Mouse (Mus musculus) lung, postnatal 0 days (tissue): ENCODE data around the gene 2310057M21Rik. TPM values are rescaled to one million over a fixed set of nuclear protein-coding genes. Genes with fewer than 3 reads are reported as not detected.
"Not testable (repeated sequence)": the region's sequence is repeated elsewhere in the genome, so short reads cannot be mapped to it uniquely, and the experiment has no call there.

Source experiments
- ATAC-seq: fragments of 200-750 bp; cut with Nextera tagmentation; 2 replicates; pipeline ENCODE4 v1.8.0; 2017; ENCODE audit warnings: moderate library complexity
- DNase-seq: peaks from one replicate; pipeline ENCODE4 v3.0.0-alpha.2; 2016; ENCODE audit warnings: low spot score
- H3K27ac ChIP-seq: fragments of 300-500 bp; sonication (generic); 2 replicates; pipeline ENCODE4 v1.5.1; 2014; ENCODE audit warnings: antibody characterized with exemption, mild to moderate bottlenecking, low read length, mixed read lengths
- H3K27me3 ChIP-seq: fragments of 300-500 bp; sonication (generic); replicated peaks from 2 replicates; pipeline ENCODE4 v1.6.1; 2014; ENCODE audit warnings: low read length, mixed read lengths; ENCODE audit not compliant: insufficient read depth
- H3K36me3 ChIP-seq: fragments of 300-500 bp; sonication (generic); 2 replicates; pipeline ENCODE4 v1.6.1; 2014; ENCODE audit warnings: low read length, mixed read lengths; ENCODE audit not compliant: insufficient read depth
- H3K4me1 ChIP-seq: fragments of 300-500 bp; sonication (generic); 2 replicates; pipeline ENCODE4 v1.6.1; 2014; ENCODE audit warnings: antibody characterized with exemption, low read depth, low read length, mixed read lengths; ENCODE audit not compliant: insufficient read depth
- H3K4me2 ChIP-seq: fragments of 300-500 bp; sonication (generic); replicated peaks from 2 replicates; pipeline ENCODE4 v1.6.1; 2014; ENCODE audit warnings: low read depth, mild to moderate bottlenecking, low read length, moderate library complexity, mixed read lengths
- H3K4me3 ChIP-seq: fragments of 300-500 bp; sonication (generic); 2 replicates; pipeline ENCODE4 v1.5.1; 2014; ENCODE audit warnings: low read depth, low read length
- H3K9ac ChIP-seq: fragments of 300-500 bp; sonication (generic); replicated peaks from 2 replicates; pipeline ENCODE4 v1.6.1; 2014; ENCODE audit warnings: low read depth, mild to moderate bottlenecking
- H3K9me3 ChIP-seq: fragments of 300-500 bp; sonication (generic); 2 replicates; pipeline ENCODE4 v1.6.1; 2016; ENCODE audit warnings: low read length, mixed read lengths
- CTCF ChIP-seq: IDR thresholded peaks from 2 replicates; pipeline ENCODE4 v1.5.1; 2016; ENCODE audit warnings: antibody characterized with exemption, mild to moderate bottlenecking
- EP300 ChIP-seq: IDR thresholded peaks from 2 replicates; pipeline ENCODE4 v1.6.1; 2016; ENCODE audit warnings: antibody characterized with exemption, mild to moderate bottlenecking, control low read depth
- WGBS: fragments of 180-500 bp; shearing (Covaris S2); extraction: QIAGEN DNeasy Blood & Tissue Kit; methylation state at CpG from one replicate; pipeline ENCODE4 v1.1.7; 2014; 5-methylcytosine and 5-hydroxymethylcytosine counted together
- polyA plus RNA-seq: library from polyadenylated mRNA; unstranded; fragments of >200 nt; fragmentation: Nextera tagmentation; extraction: Ambion mirVana; gene quantifications from 2 replicates; pipeline ENCODE4 v1.2.1, GENCODE M21; 2015

2310057M21Rik gene
- polyA plus RNA-seq, 1 experiment from 2014 or later: 12.5 TPM

DNA sequence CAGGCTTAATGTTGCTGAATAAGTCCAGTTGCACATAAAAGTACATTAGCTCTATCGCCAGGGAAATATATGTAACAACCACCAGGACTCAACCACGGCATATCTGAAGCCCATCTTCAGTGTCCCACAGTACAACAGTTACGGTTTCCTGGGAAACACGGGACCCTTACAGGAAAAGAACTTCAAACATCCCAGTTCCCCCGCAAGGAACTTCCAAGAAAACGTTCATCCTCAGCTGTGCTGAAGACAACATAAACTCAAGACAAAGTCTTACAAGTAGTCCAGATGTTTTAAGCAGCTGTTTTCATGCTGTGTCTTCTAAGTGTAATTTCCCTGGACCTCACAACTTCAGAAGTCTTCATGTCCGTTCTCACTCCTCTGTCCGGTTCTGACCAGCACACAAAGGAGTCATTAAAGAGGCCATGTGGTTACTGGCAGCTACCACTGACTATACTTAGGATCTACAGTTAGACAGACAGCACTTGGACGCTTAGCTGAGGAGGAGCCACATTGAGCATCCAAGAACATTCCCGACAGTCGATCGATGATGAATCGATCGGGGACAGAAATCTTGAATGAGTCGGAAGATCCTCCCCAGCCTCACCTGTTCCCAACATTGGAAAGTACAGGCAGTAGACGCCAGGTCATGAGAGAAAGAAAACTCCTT lies 46.9 kb upstream of the 2310057M21Rik start:
- no peak for ATAC-seq
- WGBS: 3% methylated on average over 16 of the region's 16 CpGs
- no peaks in the 10 kb centered on the region for H3K9me3 ChIP-seq
- H3K9ac ChIP-seq: peak overlapping the region; percentile 97
- peak; percentile 64 for DNase-seq
- peak overlapping the region; percentile 75 for H3K4me2 ChIP-seq
- no peak for TF ChIP-seq CTCF
- TF ChIP-seq EP300: no peak
- H3K4me3 ChIP-seq: peak overlapping the region; percentile 93
- H3K27me3 ChIP-seq: no peaks in the 10 kb centered on the region
- H3K27ac ChIP-seq: peak overlapping the region; percentile 87
- H3K36me3 ChIP-seq: no peaks in the 10 kb centered on the region
- H3K4me1 ChIP-seq: peaks cover 14% of the 10 kb centered on the region; the same call in 1 of the 2 replicates

DNA sequence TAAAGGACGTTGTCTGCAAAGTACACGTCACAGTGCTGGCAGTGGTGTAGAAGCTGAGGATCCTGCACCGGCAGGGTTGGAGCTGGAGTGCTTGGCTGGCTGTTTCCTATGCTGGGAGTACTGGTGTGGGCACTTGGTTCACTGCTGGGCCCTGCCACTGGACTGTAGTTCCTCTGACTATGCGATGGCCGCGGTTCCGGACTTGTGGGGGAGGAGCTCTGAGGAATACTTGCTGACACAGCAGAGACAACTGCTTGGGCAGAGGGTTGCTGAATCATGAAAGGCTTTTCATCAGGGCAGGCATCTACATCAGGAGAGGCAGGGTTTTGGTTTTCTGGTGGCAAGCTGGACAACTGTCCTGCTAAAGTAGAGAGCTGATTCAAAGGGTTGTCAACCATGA lies 29.2 kb upstream of the 2310057M21Rik start:
- H3K9me3 ChIP-seq, H3K4me3 ChIP-seq, H3K4me2 ChIP-seq, H3K4me1 ChIP-seq, DNase-seq, H3K9ac ChIP-seq, H3K27ac ChIP-seq, H3K36me3 ChIP-seq, H3K27me3 ChIP-seq, ATAC-seq: not testable (repeated sequence)
- 92% methylated on average over 6 of the region's 7 CpGs for whole genome bisulfite sequencing

DNA sequence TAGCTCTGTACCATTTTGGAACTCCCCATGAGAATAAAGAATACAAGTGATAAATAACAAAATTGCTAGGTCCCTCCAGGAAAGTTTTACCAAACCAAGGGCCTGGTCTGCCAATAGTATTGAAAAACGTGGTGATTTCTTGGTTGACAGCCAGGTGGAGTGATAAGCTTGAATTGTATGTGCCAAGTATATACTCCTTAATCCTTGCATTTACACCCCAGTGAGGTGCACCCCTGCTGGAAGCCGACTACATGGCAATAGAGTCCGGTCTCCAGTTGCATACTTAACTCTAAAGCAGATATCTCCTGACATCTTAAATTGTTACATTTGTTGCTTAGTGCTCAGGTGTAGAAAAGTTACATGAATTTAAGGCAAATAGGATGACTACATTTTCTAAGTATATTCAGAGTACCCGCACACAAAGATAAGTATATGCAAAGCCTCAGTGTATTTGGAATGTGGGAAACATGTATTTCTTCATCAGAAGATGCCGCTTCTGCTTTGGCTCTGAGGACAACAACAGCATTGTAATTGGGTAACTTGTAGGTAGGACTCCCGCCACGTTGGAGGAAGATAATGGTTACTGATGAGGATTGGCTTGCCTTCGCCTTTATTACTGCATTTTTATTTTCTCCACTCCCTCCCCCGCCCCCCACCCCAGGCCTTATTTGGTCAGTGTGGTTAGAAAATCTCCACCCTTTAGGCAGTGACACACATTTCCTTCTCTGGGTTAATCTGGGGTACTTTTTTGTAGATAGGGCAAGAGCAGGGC lies 9.5 kb upstream of the 2310057M21Rik start:
- Histone ChIP-seq H3K4me1 (0 out of 2 replicates have a peak, but pooled peaks cover 3% of the 10 kb centered on the region), H3K9me3 (no peaks in the 10 kb centered on the region), H3K36me3 (no peaks in the 10 kb centered on the region), H3K27me3 (no peaks in the 10 kb centered on the region), H3K9ac (no peak overlapping the region), H3K4me3 (peak overlapping the region; percentile 63; the same call in 1 of the 2 replicates), H3K4me2 (peak overlapping the region; percentile 79), H3K27ac (peak overlapping the region; percentile 91; the same call in 1 of the 2 replicates)
- TF ChIP-seq EP300 (no peak), CTCF (peak; percentile 26)
- DNase-seq: no peak
- ATAC-seq: no peak
- WGBS: 64% methylated on average over 9 of the region's 9 CpGs

DNA sequence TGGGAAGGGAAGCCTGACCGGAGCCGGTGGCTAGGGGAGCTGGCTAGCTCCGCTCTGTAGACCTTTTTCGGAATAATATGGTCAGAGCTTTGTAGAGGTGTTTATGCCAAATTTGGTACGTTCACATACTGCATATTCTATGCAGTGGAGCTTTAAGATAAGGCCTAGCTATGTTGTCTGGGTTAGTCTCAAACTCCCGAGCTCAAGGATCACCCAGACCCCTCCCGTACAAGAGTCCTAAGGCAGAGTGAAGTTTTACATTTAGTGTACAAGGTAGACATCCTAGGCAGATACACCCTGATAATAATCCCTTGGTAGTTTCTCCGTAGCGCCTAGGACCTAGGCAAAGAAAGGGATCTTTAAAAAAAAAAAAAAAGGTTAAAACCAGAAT lies 8.9 kb upstream of the 2310057M21Rik start:
- no peak for TF ChIP-seq EP300
- no peak for TF ChIP-seq CTCF
- no peak for ATAC-seq
- Histone ChIP-seq H3K4me1 (0 out of 2 replicates have a peak, but pooled peaks cover 3% of the 10 kb centered on the region), H3K4me3 (peak overlapping the region; percentile 63), H3K4me2 (peak overlapping the region; percentile 79), H3K9ac (peak overlapping the region; percentile 56), H3K27ac (peak overlapping the region; percentile 91), H3K27me3 (no peaks in the 10 kb centered on the region), H3K9me3 (no peaks in the 10 kb centered on the region), H3K36me3 (no peaks in the 10 kb centered on the region)
- 4% methylated on average over 9 of the region's 9 CpGs for WGBS
- DNase-seq: no peak

DNA sequence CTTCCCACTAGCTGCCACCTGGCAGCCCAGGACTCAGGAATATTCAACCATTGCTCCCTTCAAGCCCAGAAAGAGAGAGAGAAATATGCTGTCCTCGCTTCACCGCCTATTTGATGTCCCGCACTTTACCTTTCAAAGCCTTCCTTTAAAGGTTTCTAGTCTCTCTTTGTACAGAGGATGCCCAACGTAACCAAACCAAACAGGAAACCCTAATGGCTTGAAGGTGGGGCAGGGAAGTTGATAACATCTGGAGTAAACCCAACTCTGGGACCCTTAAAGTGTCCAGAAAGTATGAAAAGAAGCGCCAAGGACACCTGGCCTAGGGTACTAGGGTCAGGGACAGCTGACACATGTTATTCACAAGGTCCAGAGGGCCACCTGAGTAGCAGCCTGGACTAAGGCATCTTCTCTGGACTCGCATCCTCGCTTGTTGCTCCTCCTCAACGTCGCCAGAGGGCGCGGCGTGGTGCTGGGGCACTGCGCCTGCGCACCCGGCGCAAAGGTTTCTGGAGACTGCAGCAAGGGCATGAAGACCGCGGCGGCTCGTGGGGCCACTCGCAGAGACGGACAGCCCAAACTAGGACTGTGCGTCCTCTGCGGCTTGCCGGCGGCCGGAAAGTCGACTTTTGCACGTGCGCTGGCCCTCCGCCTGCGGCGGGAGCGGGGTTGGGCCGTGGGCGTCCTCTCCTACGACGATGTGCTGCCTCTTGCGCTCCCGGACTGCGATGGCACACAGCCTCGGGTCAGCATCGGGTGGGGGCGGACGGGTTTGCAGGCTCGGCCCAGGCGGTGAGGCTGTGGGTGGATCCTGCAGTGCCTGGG lies 8.3 kb upstream of the 2310057M21Rik start, which contains the start of gene Pstk:
TSS of gene Pstk (plus strand) at position 494 of the 822 bp plus-strand sequence.
- Histone ChIP-seq H3K4me1 (0 out of 2 replicates have a peak, but pooled peaks cover 3% of the 10 kb centered on the region), H3K4me2 (peak within 1 kb of the TSS; percentile 79), H3K27ac (peak within 1 kb of the TSS; percentile 91), H3K36me3 (no peaks in the 10 kb centered on the region), H3K27me3 (no peaks in the 10 kb centered on the region), H3K4me3 (peak within 1 kb of the TSS; percentile 63), H3K9me3 (no peaks in the 10 kb centered on the region), H3K9ac (peak within 1 kb of the TSS; percentile 56)
- WGBS: 4% methylated on average over 47 of the region's 47 CpGs
- TF ChIP-seq CTCF (peak; percentile 90), EP300 (no peak)
- DNase-seq (peak; percentile 93), ATAC-seq (peak; percentile 96)

DNA sequence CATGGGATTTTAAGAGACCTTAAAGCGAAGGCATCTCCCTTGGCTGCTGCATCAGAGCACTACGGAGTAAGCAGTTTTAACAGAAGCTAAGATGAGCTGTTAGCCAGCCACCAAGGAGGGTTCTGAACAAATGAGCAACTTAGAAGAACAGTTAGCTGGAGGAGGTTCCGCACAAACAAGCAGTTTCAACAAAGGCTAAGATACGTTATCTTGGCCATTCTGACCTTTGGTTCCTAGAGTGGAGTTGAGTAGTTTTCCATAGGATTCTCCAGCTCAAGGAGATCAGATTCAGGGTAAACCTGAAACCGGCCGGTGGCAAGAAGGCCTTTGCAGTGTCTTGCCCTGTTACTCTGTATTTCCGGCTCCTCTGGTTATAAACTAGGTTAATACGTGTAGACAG lies 1.6 kb upstream of the 2310057M21Rik start:
- H3K9ac ChIP-seq: no peak overlapping the region
- no peaks in the 10 kb centered on the region for H3K27me3 ChIP-seq
- WGBS: 78% methylated on average over 8 of the region's 8 CpGs
- TF ChIP-seq CTCF: no peak
- no peak for TF ChIP-seq EP300
- H3K4me3 ChIP-seq: no peak overlapping the region
- no peaks in the 10 kb centered on the region for H3K4me1 ChIP-seq
- ATAC-seq (no peak), DNase-seq (no peak)
- no peaks in the 10 kb centered on the region for H3K9me3 ChIP-seq
- H3K4me2 ChIP-seq: no peak overlapping the region
- H3K36me3 ChIP-seq: no peaks in the 10 kb centered on the region
- no peak overlapping the region for H3K27ac ChIP-seq
